Mouse (Mus musculus): Measurements from ENCODE around the gene Abcc1. TPM values are rescaled to one million over a fixed set of nuclear protein-coding genes. Genes with fewer than 3 reads are reported as not detected.

Gene Abcc1
- polyA plus RNA-seq, 1 experiment from 2014 or later, result 9.8 TPM

GRCm38 (mm10) chr16:14420496-14421132, 59.3 kb downstream of the Abcc1 start:
- no peak overlapping the region for H3K27ac ChIP-seq (replicated peaks)
- no peak overlapping the region for H3K9ac ChIP-seq
- peaks cover 12% of the 10 kb centered on the region; the same call in 1 of the 2 replicates for H3K36me3 ChIP-seq
- no peak overlapping the region for H3K4me2 ChIP-seq
- H3K4me1 ChIP-seq (replicated peaks), result no peaks in the 10 kb centered on the region
- 88% methylated on average over 5 of the region's 5 CpGs for WGBS
- H3K9me3 ChIP-seq, result no peaks in the 10 kb centered on the region
- H3K4me3 ChIP-seq, result no peak overlapping the region
- ATAC-seq (ENCODE audit: low FRiP score, low read depth), result no peak
- no peaks in the 10 kb centered on the region for H3K27me3 ChIP-seq

DNA sequence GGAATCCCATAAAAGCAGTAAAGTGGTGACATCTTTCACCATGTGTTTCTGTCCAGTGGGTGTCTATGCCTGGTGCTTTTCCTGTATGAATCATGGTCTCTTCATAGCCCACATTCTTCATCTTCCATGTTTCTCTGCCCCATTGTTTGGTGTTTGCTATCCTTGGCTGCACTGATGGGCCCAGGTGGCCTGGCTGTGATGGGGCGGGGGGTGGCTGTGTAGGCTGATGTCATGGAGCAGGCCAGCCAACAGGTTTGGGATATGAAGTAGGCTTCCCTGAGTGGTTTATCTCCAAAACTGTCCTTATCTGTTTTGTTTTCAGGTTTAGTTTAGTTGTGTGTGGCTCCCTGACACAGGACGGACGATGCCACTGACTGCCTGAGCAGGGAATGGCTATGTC, 60.7 kb downstream of the Abcc1 start:
- H3K36me3 ChIP-seq, result peaks cover 12% of the 10 kb centered on the region; the same call in 1 of the 2 replicates
- no peak for ATAC-seq (ENCODE audit: low FRiP score, low read depth)
- no peak overlapping the region for H3K9ac ChIP-seq
- no peak overlapping the region for H3K4me3 ChIP-seq
- H3K4me2 ChIP-seq, result no peak overlapping the region
- H3K4me1 ChIP-seq (replicated peaks), result no peaks in the 10 kb centered on the region
- no peaks in the 10 kb centered on the region for H3K27me3 ChIP-seq
- H3K27ac ChIP-seq (replicated peaks), result no peak overlapping the region
- 97% methylated on average over 3 of the region's 3 CpGs for WGBS
- H3K9me3 ChIP-seq, result no peaks in the 10 kb centered on the region

DNA sequence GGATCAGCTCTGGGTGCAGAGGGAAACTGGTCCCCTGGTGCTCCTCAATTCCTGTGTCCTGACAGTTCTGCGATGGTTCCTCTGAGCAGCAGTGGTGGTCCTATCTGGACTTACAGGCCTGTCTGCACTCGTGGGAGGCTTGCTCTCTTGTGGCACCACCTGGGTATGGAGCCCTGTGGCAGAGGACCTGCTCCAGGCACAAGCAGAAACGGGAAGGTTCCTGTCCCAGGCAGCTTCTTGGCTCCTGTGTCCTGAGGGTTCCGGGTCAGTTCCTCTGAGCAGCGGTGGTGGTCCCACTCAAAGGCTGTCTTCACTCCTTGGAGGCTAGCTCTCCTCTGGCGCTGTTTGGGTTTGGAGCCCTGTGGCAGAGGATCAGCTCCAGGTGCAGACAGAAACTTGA, 68.0 kb downstream of the Abcc1 start:
- no peak overlapping the region for H3K4me2 ChIP-seq
- WGBS, result 93% methylated on average over 6 of the region's 6 CpGs
- no peaks in the 10 kb centered on the region for H3K36me3 ChIP-seq
- no peaks in the 10 kb centered on the region for H3K9me3 ChIP-seq
- H3K4me3 ChIP-seq, result no peak overlapping the region
- H3K27ac ChIP-seq (replicated peaks), result no peak overlapping the region
- no peaks in the 10 kb centered on the region for H3K4me1 ChIP-seq (replicated peaks)
- H3K27me3 ChIP-seq, result no peaks in the 10 kb centered on the region
- no peak for ATAC-seq (ENCODE audit: low FRiP score, low read depth)
- H3K9ac ChIP-seq, result no peak overlapping the region

- ATAC-seq (ENCODE audit: low FRiP score, low read depth), result no peak
- no peaks in the 10 kb centered on the region for H3K4me1 ChIP-seq (replicated peaks)
- no peaks in the 10 kb centered on the region for H3K27me3 ChIP-seq
- H3K9me3 ChIP-seq, result no peaks in the 10 kb centered on the region
- no peak overlapping the region for H3K4me3 ChIP-seq
- no peak overlapping the region for H3K9ac ChIP-seq
- no peak overlapping the region for H3K27ac ChIP-seq (replicated peaks)
- H3K4me2 ChIP-seq, result no peak overlapping the region
- no peaks in the 10 kb centered on the region; the same call in 1 of the 2 replicates for H3K36me3 ChIP-seq
- 90% methylated on average over 5 of the region's 5 CpGs for WGBS
These were observed 71.6 kb downstream of the Abcc1 start for GRCm38 (mm10) chr16:14432996-14433395.

DNA sequence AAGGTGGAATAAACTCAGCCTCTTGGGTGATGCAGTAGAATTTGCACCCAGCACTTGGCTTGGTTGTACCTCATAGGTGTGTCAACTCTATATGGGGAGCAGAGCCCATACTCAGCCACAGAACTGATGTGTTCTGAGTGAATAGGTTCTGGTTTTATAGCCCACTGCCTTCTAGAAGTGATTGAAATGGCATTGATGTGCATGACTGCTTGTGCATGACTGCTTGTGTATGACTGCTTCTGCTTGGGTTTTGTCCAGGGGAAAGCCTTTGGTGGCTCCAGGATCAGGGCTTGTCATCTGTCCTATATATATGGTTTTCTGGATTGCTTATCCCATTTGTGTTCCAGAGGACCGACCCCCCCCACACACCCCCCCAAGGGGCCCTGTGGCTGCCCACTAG, 74.2 kb downstream of the Abcc1 start:
- WGBS, result 90% methylated on average over 1 of the region's 1 CpGs
- Histone ChIP-seq H3K4me1 (replicated peaks) (no peaks in the 10 kb centered on the region), H3K4me3 (no peak overlapping the region), H3K27ac (replicated peaks) (no peak overlapping the region), H3K27me3 (no peaks in the 10 kb centered on the region), H3K9ac (no peak overlapping the region), H3K4me2 (no peak overlapping the region), H3K9me3 (no peaks in the 10 kb centered on the region), H3K36me3 (no peaks in the 10 kb centered on the region; the same call in 1 of the 2 replicates)
- ATAC-seq (ENCODE audit: low FRiP score, low read depth), result no peak

DNA sequence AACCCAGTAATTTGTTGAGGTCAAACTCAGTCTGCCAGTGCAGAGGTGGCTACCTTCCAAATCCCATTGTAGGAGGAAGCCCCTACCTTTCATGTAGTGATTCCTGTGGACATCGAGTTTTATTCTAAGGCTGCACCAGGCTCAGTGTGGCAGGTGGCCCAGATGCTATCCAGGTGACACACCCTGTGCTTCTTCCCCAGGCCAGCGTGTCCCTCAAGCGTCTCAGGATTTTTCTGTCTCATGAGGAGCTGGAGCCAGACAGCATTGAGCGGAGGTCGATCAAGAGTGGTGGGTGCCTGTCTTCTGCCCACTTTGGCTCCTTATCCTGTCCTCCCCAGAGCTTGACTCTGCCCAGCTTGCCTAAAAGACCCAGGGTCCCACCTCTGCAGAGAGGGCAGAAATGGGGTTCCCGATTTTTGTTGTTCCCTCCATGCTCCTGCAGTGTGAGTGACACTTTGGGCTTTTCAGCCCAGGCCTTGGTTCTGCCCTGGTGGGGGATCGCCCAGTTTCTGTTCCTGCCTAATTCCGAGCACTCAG, 76.2 kb downstream of the Abcc1 start:
- Histone ChIP-seq H3K27me3 (no peaks in the 10 kb centered on the region), H3K27ac (replicated peaks) (no peak overlapping the region), H3K4me1 (replicated peaks) (no peaks in the 10 kb centered on the region), H3K9ac (no peak overlapping the region), H3K4me3 (no peak overlapping the region), H3K9me3 (no peaks in the 10 kb centered on the region), H3K4me2 (no peak overlapping the region), H3K36me3 (no peaks in the 10 kb centered on the region; the same call in 1 of the 2 replicates)
- ATAC-seq (ENCODE audit: low FRiP score, low read depth), result no peak
- 96% methylated on average over 8 of the region's 8 CpGs for WGBS

- Histone ChIP-seq H3K4me2 (no peak overlapping the region), H3K9me3 (no peaks in the 10 kb centered on the region), H3K36me3 (no peaks in the 10 kb centered on the region; the same call in 1 of the 2 replicates), H3K27me3 (no peaks in the 10 kb centered on the region), H3K27ac (replicated peaks) (no peak overlapping the region), H3K4me3 (no peak overlapping the region), H3K9ac (no peak overlapping the region), H3K4me1 (replicated peaks) (no peaks in the 10 kb centered on the region)
- ATAC-seq (ENCODE audit: low FRiP score, low read depth), result no peak
- WGBS, result 95% methylated on average over 7 of the region's 7 CpGs
These were observed 77.2 kb downstream of the Abcc1 start for GRCm38 (mm10) chr16:14438561-14438960.

DNA sequence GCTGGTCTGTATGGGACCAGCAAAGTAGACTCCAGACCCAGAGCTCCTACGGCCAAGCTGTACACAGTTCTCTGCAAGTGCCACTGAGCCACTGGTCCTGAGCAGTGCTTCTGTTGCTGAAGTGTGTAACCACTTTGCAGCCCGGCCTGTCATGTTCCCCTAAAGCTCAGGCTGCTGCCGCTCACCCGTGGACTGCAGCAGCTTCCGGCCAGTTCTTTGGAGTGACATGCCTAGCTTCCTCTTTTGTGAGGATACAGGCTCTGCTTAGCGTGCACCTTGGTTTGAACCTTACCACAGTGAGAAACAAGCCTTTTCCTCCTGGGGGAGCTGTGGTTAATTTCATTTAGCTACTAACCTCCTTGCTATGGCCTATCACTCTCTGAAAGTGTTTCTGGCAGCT, 77.7 kb downstream of the Abcc1 start:
- Histone ChIP-seq H3K4me1 (replicated peaks) (no peaks in the 10 kb centered on the region), H3K9ac (no peak overlapping the region), H3K27ac (replicated peaks) (no peak overlapping the region), H3K4me2 (no peak overlapping the region), H3K36me3 (no peaks in the 10 kb centered on the region; the same call in 1 of the 2 replicates), H3K27me3 (no peaks in the 10 kb centered on the region), H3K9me3 (no peaks in the 10 kb centered on the region), H3K4me3 (no peak overlapping the region)
- ATAC-seq (ENCODE audit: low FRiP score, low read depth), result no peak
- 91% methylated on average over 6 of the region's 6 CpGs for WGBS

- H3K36me3 ChIP-seq, result no peaks in the 10 kb centered on the region; the same call in 1 of the 2 replicates
- no peaks in the 10 kb centered on the region for H3K4me1 ChIP-seq (replicated peaks)
- no peak overlapping the region for H3K9ac ChIP-seq
- WGBS, result 87% methylated on average over 2 of the region's 2 CpGs
- H3K27ac ChIP-seq (replicated peaks), result no peak overlapping the region
- no peaks in the 10 kb centered on the region for H3K9me3 ChIP-seq
- ATAC-seq (ENCODE audit: low FRiP score, low read depth), result no peak
- H3K27me3 ChIP-seq, result no peaks in the 10 kb centered on the region
- H3K4me2 ChIP-seq, result no peak overlapping the region
- no peak overlapping the region for H3K4me3 ChIP-seq
These were observed 78.7 kb downstream of the Abcc1 start for GRCm38 (mm10) chr16:14439801-14440614.

DNA sequence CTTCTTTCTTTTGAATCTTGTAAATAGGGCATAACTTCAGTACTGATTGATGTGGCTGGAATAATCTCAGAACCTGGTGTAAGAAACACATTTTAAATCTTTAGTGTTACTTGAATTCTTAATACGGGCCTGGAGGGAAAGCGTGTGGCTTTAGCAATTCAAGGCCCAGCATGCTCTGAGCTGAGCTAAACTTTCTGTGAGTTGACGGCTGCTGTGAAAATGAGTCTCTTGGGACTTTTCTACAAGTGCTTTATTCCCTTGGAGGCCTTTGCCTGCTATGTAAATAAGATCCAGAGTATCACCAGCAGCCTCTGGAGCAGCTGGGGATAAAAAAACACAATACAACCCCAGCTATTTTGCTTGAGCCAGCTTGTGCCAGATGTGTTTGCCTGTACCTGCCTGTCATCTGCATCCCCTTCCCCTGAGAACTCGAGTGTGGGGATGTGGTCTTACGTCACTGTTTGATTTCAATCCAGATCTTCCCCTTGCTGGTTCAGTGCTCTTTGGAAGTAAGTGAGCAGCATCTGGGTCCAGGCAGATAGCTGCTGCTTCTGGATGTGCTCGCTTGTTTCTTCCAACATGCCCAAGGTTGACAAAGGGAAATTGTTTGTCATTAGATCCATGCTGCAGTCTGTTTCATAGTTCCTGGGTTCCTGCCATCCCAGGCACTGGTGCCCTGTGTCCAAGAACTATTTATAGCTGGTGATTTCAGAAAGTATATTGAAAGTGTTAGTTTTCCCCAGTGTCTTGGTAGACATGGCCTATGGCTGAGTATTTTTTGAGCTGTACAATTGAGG, 82.9 kb downstream of the Abcc1 start:
- H3K9ac ChIP-seq, result no peak overlapping the region
- H3K4me2 ChIP-seq, result no peak overlapping the region
- no peak overlapping the region for H3K4me3 ChIP-seq
- no peaks in the 10 kb centered on the region for H3K27me3 ChIP-seq
- no peaks in the 10 kb centered on the region for H3K9me3 ChIP-seq
- no peaks in the 10 kb centered on the region for H3K4me1 ChIP-seq (replicated peaks)
- no peak for ATAC-seq (ENCODE audit: low FRiP score, low read depth)
- 72% methylated on average over 6 of the region's 6 CpGs for WGBS
- peaks cover 3% of the 10 kb centered on the region; the same call in 1 of the 2 replicates for H3K36me3 ChIP-seq
- no peak overlapping the region for H3K27ac ChIP-seq (replicated peaks)

GRCm38 (mm10) chr16:14445197-14445596, 83.8 kb downstream of the Abcc1 start:
- no peak overlapping the region for H3K4me3 ChIP-seq
- 77% methylated on average over 6 of the region's 6 CpGs for WGBS

More at GRCm38 (mm10) chr16:14445197-14445596, 83.8 kb downstream of the Abcc1 start:
- ATAC-seq (ENCODE audit: low FRiP score, low read depth), result no peak
- Histone ChIP-seq H3K36me3 (peaks cover 3% of the 10 kb centered on the region; the same call in 1 of the 2 replicates), H3K4me2 (no peak overlapping the region), H3K9ac (no peak overlapping the region), H3K27ac (replicated peaks) (no peak overlapping the region), H3K9me3 (no peaks in the 10 kb centered on the region), H3K27me3 (no peaks in the 10 kb centered on the region), H3K4me1 (replicated peaks) (no peaks in the 10 kb centered on the region)
